Mouse (Mus musculus): Measurements from ENCODE around the gene Kif6.

- no peak for TF ChIP-seq POLR2A (IDR thresholded peaks at IDR 0.05; ENCODE audit: low read depth, low read length)
- no peak for TF ChIP-seq CTCF (IDR thresholded peaks at IDR 0.05; ENCODE audit: extremely low read depth, insufficient read length, insufficient replicate concordance, low read depth, low read length)
Observed at GRCm38 (mm10) chr17:49771703-49772315, 156.9 kb downstream of the Kif6 start.
